Mouse (Mus musculus): ENCODE data around the gene Gm42906.

DNA sequence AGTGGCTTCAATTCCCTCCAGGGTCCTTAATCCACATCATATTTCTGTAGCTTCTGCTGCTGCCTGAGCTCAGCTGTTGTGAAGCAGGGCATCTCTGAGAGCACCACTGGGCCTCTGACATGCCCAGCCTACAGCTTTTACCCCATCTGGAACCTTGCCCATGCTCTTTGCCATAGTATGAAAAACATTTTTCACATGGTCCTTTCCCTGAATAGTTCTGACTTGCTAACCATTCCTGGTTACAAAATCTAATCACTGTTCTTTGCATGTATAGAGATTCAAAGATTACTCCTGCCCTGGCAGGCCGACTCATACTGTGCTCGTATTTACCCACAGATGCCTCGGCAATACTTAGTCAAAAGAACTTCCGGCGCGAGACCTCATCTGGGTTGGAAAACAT is 5.3 kb downstream of the Gm42906 start:
- TF ChIP-seq POLR2A (IDR thresholded peaks at IDR 0.05; ENCODE audit: borderline replicate concordance, extremely low read depth, insufficient read depth, insufficient read length, poor library complexity, severe bottlenecking) (no peak), CTCF (IDR thresholded peaks at IDR 0.05; ENCODE audit: borderline replicate concordance, extremely low read depth, insufficient read depth, insufficient read length) (no peak)

Measured in brain, embryonic 14.5 days (tissue).